Mouse (Mus musculus): Measurements from ENCODE around the gene Hcn2. TPM values are rescaled to one million over a fixed set of nuclear protein-coding genes. Genes with fewer than 3 reads are reported as not detected.

Gene Hcn2
- total RNA-seq, 2 experiments from 2014 or later: 35.7 to 38.7 TPM

Other genes starting within 250 kb of the Hcn2 start
- not detected for gene Vmn2r83, start 247.9 kb upstream of the Hcn2 start, total RNA-seq (2021)
- 1 to 10 TPM; 2.4 to 3.1 TPM for gene Plpp2, start 182.8 kb upstream of the Hcn2 start, total RNA-seq (2021)
- 10 to 100 TPM in 1 of 2 experiments, 1 to 10 TPM in 1; 9.2 to 12.4 TPM for gene Mier2, start 161.4 kb upstream of the Hcn2 start, total RNA-seq (2021)
- gene Theg, start 129.3 kb upstream of the Hcn2 start, total RNA-seq (2021): not detected
- gene C2cd4c, start 102.6 kb upstream of the Hcn2 start, total RNA-seq (2021): not detected
- gene Shc2, start 78.7 kb upstream of the Hcn2 start, total RNA-seq (2021): 1 to 10 TPM; 3.5 to 4.0 TPM
- gene Odf3l2, start 70.9 kb upstream of the Hcn2 start, total RNA-seq (2021): not detected
- gene Madcam1, start 52.1 kb upstream of the Hcn2 start, total RNA-seq (2021): under 1 TPM in 1 of 2 experiments, not detected in 1; 0.37 TPM
- 10 to 100 TPM; 21.7 to 23.0 TPM for gene Tpgs1, start 47.3 kb upstream of the Hcn2 start, total RNA-seq (2021)
- 100 to 1,000 TPM; 158 to 159 TPM for gene Cdc34, start 34.4 kb upstream of the Hcn2 start, total RNA-seq (2021)
- 1 to 10 TPM; 4.5 to 5.4 TPM for gene Gzmm, start 27.6 kb upstream of the Hcn2 start, total RNA-seq (2021)
- gene Bsg, start 12.1 kb upstream of the Hcn2 start, total RNA-seq (2021): 1,000 to 10,000 TPM; 1,285 to 1,330 TPM
- 10 to 100 TPM; 45.3 to 46.8 TPM for gene Polrmt, start 29.9 kb downstream of the Hcn2 start, total RNA-seq (2021)
- gene Fgf22, start 38.4 kb downstream of the Hcn2 start, total RNA-seq (2021): not detected
- 10 to 100 TPM; 25.9 to 26.7 TPM for gene Rnf126, start 50.3 kb downstream of the Hcn2 start, total RNA-seq (2021)
- 1 to 10 TPM; 2.8 to 3.4 TPM for gene Fstl3, start 60.6 kb downstream of the Hcn2 start, total RNA-seq (2021)
- under 1 TPM in 1 of 2 experiments, not detected in 1; 0.51 TPM for gene Prss57, start 74.3 kb downstream of the Hcn2 start, total RNA-seq (2021)
- 10 to 100 TPM; 71.8 to 86.5 TPM for gene Palm, start 76.9 kb downstream of the Hcn2 start, total RNA-seq (2021)
- gene Misp, start 104.4 kb downstream of the Hcn2 start, total RNA-seq (2021): under 1 TPM; 0.26 to 0.54 TPM
- 10 to 100 TPM; 82.2 TPM for gene Ptbp1, start 137.8 kb downstream of the Hcn2 start, total RNA-seq (2021)
- under 1 TPM in 1 of 2 experiments, not detected in 1; 0.29 TPM for gene Prtn3, start 157.8 kb downstream of the Hcn2 start, total RNA-seq (2021)
- gene Plppr3, start 158.0 kb downstream of the Hcn2 start, total RNA-seq (2021): under 1 TPM; 0.20 to 0.29 TPM
- not detected for gene Elane, start 169.6 kb downstream of the Hcn2 start, total RNA-seq (2021)
- gene Cfd, start 174.2 kb downstream of the Hcn2 start, total RNA-seq (2021): 10 to 100 TPM; 14.2 to 77.3 TPM
- 10 to 100 TPM; 48.3 to 51.5 TPM for gene Med16, start 192.3 kb downstream of the Hcn2 start, total RNA-seq (2021)
- gene Gm26602, start 194.2 kb downstream of the Hcn2 start, total RNA-seq (2021): not detected
- under 1 TPM; 0.41 to 0.43 TPM for gene Kiss1r, start 200.3 kb downstream of the Hcn2 start, total RNA-seq (2021)
- gene R3hdm4, start 204.6 kb downstream of the Hcn2 start, total RNA-seq (2021): 10 to 100 TPM; 81.8 to 93.4 TPM
- 1 to 10 TPM; 2.2 to 2.6 TPM for gene Arid3a, start 210.4 kb downstream of the Hcn2 start, total RNA-seq (2021)
- gene Wdr18, start 243.5 kb downstream of the Hcn2 start, total RNA-seq (2021): 10 to 100 TPM; 21.7 to 24.0 TPM